Mouse (Mus musculus) forebrain, embryonic 11.5 days (tissue): ENCODE data around the gene Med24. TPM values are rescaled to one million over a fixed set of nuclear protein-coding genes. Genes with fewer than 3 reads are reported as not detected.

Source experiments
- ATAC-seq: fragments of 200-750 bp; cut with Nextera tagmentation; replicated peaks from 2 replicates; pipeline ENCODE4 v1.8.0; 2017; ENCODE audit warnings: moderate TSS enrichment; ENCODE audit not compliant: low FRiP score
- DNase-seq: peaks from one replicate; pipeline ENCODE4 v3.0.0-alpha.2; 2017; ENCODE audit warnings: low spot score
- H3K27ac ChIP-seq: fragments of 300-500 bp; sonication (generic); 2 replicates; pipeline ENCODE4 v1.5.1; 2014; ENCODE audit warnings: low read depth, low read length
- H3K27me3 ChIP-seq: fragments of 300-500 bp; sonication (generic); 2 replicates; pipeline ENCODE4 v1.6.1; 2014; ENCODE audit warnings: mild to moderate bottlenecking, low read length, mixed read lengths; ENCODE audit not compliant: control insufficient read depth, insufficient read depth
- H3K36me3 ChIP-seq: fragments of 300-500 bp; sonication (generic); 2 replicates; pipeline ENCODE4 v1.6.1; 2014; ENCODE audit warnings: mild to moderate bottlenecking, low read length, moderate library complexity, mixed read lengths; ENCODE audit not compliant: control insufficient read depth, insufficient read depth
- H3K4me1 ChIP-seq: fragments of 300-500 bp; sonication (generic); replicated peaks from 2 replicates; pipeline ENCODE4 v1.6.1; 2014; ENCODE audit warnings: low read length, mixed read lengths; ENCODE audit not compliant: control insufficient read depth, insufficient read depth
- H3K4me2 ChIP-seq: fragments of 300-500 bp; sonication (generic); 2 replicates; pipeline ENCODE4 v1.6.1; 2014; ENCODE audit warnings: low read depth, mild to moderate bottlenecking, low read length, moderate library complexity, mixed read lengths; ENCODE audit not compliant: severe bottlenecking
- H3K4me3 ChIP-seq: fragments of 300-500 bp; sonication (generic); 2 replicates; pipeline ENCODE4 v1.5.1; 2014; ENCODE audit warnings: low read depth, low read length
- H3K9ac ChIP-seq: fragments of 300-500 bp; sonication (generic); 2 replicates; pipeline ENCODE4 v1.6.1; 2014; ENCODE audit warnings: low read length
- H3K9me3 ChIP-seq: fragments of 300-500 bp; sonication (generic); 2 replicates; pipeline ENCODE4 v1.6.1; 2016; ENCODE audit warnings: low read length, mixed read lengths; ENCODE audit not compliant: control insufficient read depth
- WGBS: fragments of 180-500 bp; shearing (Covaris S2); extraction: QIAGEN DNeasy Blood & Tissue Kit; methylation state at CpG from one replicate; pipeline ENCODE4 v1.1.7; 2014; 5-methylcytosine and 5-hydroxymethylcytosine counted together
- polyA plus RNA-seq: library from polyadenylated mRNA; unstranded; fragments of >200 nt; fragmentation: Nextera tagmentation; extraction: Ambion mirVana; gene quantifications from 2 replicates; pipeline ENCODE4 v1.2.1, GENCODE M21; 2014

Med24 gene
- polyA plus RNA-seq, 1 experiment from 2014 or later = 76.6 TPM

GRCm38 (mm10) chr11:98743655-98744345, 14.6 kb upstream of the Med24 start:
- Histone ChIP-seq H3K9me3 (no peaks in the 10 kb centered on the region), H3K9ac (peak overlapping the region; percentile 44), H3K27ac (peak overlapping the region; percentile 93), H3K27me3 (no peaks in the 10 kb centered on the region), H3K4me2 (peak overlapping the region; percentile 79), H3K4me3 (peak overlapping the region; percentile 79), H3K36me3 (no peaks in the 10 kb centered on the region), H3K4me1 (peaks cover 60% of the 10 kb centered on the region)
- WGBS = 9% methylated on average over 9 of the region's 9 CpGs
- DNase-seq (peak; percentile 71), ATAC-seq (no peak)

DNA sequence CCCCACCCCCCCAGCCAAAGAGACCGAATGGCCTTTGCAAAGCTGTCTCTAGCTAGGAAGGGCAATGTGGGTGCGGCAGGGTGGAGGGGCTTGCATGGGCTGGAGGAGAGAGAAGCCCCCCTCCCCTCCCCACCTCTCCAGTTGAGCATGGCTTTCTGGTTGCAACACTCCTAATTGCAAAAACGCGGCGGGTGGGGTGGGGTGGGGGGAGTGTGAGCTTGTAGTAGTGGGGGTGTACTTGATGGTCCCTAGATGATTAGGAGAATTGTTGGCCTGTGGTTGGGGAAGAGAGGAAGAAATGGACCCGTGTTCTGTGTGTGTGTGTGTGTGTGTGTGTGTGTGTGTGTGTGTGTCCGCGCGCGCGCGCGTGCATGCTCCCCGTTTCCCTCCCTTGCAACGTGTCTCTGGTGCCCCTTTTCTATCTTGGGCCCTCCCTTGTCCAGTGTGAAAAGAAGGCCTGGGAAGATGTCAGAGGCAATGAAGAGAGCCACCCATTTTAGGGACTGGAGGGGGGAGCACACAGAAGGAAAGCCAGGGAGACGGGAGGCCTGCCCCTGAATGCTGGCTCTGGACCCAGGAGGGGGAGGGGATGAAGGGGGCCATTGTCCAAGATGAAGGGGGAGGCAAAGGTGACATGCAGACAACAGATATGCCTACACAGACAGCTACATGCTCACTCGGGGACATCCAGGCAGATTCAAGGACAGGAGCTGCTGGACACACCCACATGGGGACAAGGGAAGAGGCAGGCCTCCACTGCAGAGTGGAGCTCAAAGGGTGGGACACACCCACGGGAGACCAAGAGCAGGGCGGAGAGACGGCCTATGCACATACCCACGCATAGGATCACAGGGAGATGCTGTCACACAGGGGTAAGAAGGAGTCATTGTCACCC, 13.4 kb upstream of the Med24 start:
- H3K9ac ChIP-seq = peak overlapping the region; percentile 87
- peak overlapping the region; percentile 79 for H3K4me2 ChIP-seq
- H3K4me3 ChIP-seq = peak overlapping the region; percentile 79
- H3K36me3 ChIP-seq = no peaks in the 10 kb centered on the region
- no peaks in the 10 kb centered on the region for H3K27me3 ChIP-seq
- H3K4me1 ChIP-seq = peaks cover 49% of the 10 kb centered on the region
- ATAC-seq = peak; percentile 15
- WGBS = 7% methylated on average over 13 of the region's 21 CpGs
- peak overlapping the region; percentile 93 for H3K27ac ChIP-seq
- peak; percentile 58 for DNase-seq
- no peaks in the 10 kb centered on the region for H3K9me3 ChIP-seq

- H3K9ac ChIP-seq = peak overlapping the region; percentile 87
- peak overlapping the region; percentile 79 for H3K4me2 ChIP-seq
- ATAC-seq (peak; percentile 83), DNase-seq (peak; percentile 92)
- H3K9me3 ChIP-seq = no peaks in the 10 kb centered on the region
- peaks cover 42% of the 10 kb centered on the region for H3K4me1 ChIP-seq
- H3K4me3 ChIP-seq = peak overlapping the region; percentile 79
- under 1% methylated on average over 58 of the region's 86 CpGs for WGBS
- peak overlapping the region; percentile 93 for H3K27ac ChIP-seq
- H3K27me3 ChIP-seq = no peaks in the 10 kb centered on the region
- H3K36me3 ChIP-seq = no peaks in the 10 kb centered on the region
These were observed 12.6 kb upstream of the Med24 start for GRCm38 (mm10) chr11:98741622-98742396.

DNA sequence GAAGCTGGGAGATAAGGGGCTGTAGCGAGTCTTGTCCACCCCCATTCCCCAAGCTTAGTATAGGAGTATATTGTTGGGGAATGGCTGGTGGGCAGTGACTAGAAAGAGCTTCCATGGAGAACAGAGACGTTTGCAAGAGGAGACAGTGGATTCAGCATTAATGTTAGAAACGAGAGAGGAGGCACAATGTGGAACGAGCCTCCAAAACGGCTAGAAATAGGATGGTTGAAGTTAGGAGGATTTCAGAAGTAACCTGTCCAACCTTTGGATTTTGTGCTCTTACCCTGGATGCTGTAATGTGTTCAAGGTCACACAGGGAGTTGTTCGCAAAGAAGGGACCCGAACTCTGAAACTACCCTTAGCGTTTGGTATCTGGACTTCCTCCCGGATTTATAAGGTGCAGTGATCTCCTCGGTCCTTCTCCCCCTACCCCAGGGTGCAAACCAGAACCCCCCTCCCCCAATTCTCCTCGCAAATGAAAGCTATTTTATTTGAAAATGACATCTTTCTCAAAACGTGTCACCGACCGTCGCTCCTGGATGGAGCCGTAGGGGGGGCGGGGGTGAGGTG, 11.9 kb upstream of the Med24 start:
- Histone ChIP-seq H3K4me1 (peaks cover 37% of the 10 kb centered on the region), H3K4me2 (peak overlapping the region; percentile 79), H3K27me3 (no peaks in the 10 kb centered on the region), H3K9me3 (no peaks in the 10 kb centered on the region), H3K9ac (peak overlapping the region; percentile 87), H3K27ac (peak overlapping the region; percentile 93), H3K4me3 (peak overlapping the region; percentile 79), H3K36me3 (no peaks in the 10 kb centered on the region)
- under 1% methylated on average over 17 of the region's 17 CpGs for WGBS
- DNase-seq (no peak), ATAC-seq (no peak)

DNA sequence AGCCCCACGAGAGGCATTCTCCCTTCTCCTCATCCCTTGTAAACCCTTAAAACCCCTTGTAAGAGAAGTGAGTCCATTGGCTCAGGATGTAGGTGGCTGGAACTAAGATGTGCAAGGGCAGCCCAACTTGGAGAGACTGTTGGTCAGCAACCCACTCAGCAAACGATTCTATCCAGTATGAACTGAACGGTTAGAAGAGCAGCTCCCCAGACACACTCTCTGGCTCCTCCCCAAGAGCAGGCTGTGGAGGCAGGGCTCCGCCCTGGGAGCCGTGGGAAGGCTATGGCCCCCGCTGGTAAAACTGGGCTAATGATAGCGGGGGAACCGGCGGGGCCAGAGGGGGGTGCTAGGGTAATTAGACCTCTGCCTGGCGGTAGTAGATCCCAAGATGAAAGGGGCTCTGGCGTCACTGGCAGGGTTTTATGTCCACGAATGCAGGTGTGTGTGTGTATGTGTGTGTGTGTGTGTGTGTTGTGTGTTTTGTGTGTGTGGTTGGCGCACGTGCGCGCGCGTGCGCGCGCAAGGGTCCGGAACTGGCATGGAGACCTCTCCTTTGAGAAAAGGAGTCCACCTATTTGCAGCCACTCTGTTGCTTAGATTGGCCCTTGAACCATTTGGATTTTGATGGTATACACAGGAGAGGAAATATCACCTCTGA, 11.3 kb upstream of the Med24 start, which contains the start of gene Thra:
TSS of gene Thra (plus strand) at position 246 of the 658 bp plus-strand sequence.
- Histone ChIP-seq H3K4me3 (peak within 1 kb of the TSS; percentile 79), H3K27me3 (no peaks in the 10 kb centered on the region), H3K27ac (peak within 1 kb of the TSS; percentile 93), H3K4me2 (peak within 1 kb of the TSS; percentile 79), H3K36me3 (no peaks in the 10 kb centered on the region), H3K4me1 (peaks cover 33% of the 10 kb centered on the region), H3K9me3 (no peaks in the 10 kb centered on the region), H3K9ac (peak within 1 kb of the TSS; percentile 87)
- under 1% methylated on average over 22 of the region's 22 CpGs for WGBS
- ATAC-seq (peak; percentile 51; the same call in 1 of the 2 replicates), DNase-seq (peak; percentile 85)

DNA sequence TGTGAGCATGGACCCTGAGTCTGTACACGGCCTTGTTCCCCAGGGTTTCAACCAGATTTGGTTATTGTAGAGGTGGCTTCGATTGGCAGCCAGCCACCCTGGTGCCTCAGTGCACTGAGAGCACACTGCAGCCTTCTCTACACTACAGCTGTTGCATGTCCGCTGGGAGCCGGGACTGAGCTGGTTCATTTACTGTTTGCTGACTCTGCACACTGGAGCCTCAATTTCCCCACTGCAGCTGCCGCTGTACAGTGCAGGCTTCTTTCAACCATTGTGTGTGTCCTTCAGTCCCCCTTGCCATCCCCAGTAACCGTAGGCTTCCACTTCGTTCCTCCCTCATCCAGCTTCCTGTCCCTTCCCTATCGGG, 10.8 kb upstream of the Med24 start:
- peak overlapping the region; percentile 79 for H3K4me2 ChIP-seq
- H3K4me1 ChIP-seq = peaks cover 33% of the 10 kb centered on the region
- peak overlapping the region; percentile 87 for H3K9ac ChIP-seq
- no peaks in the 10 kb centered on the region for H3K36me3 ChIP-seq
- H3K27ac ChIP-seq = peak overlapping the region; percentile 93
- 13% methylated on average over 8 of the region's 8 CpGs for WGBS
- no peak for DNase-seq
- H3K4me3 ChIP-seq = peak overlapping the region; percentile 79
- H3K9me3 ChIP-seq = no peaks in the 10 kb centered on the region
- no peak for ATAC-seq
- no peaks in the 10 kb centered on the region for H3K27me3 ChIP-seq

- H3K9me3 ChIP-seq = peaks cover 4% of the 10 kb centered on the region
- no peak overlapping the region for H3K4me2 ChIP-seq
- no peak overlapping the region for H3K4me3 ChIP-seq
- H3K36me3 ChIP-seq = no peaks in the 10 kb centered on the region
- no peaks in the 10 kb centered on the region for H3K27me3 ChIP-seq
- WGBS = 70% methylated on average over 9 of the region's 9 CpGs
- DNase-seq (no peak), ATAC-seq (no peak)
- no peak overlapping the region for H3K9ac ChIP-seq
- peaks cover 27% of the 10 kb centered on the region for H3K4me1 ChIP-seq
- H3K27ac ChIP-seq = no peak overlapping the region
These were observed 9.7 kb upstream of the Med24 start for GRCm38 (mm10) chr11:98738925-98739324.
